Mouse (Mus musculus) stomach, embryonic 15.5 days (tissue): ENCODE results near the gene Cbx4. TPM values are rescaled to one million over a fixed set of nuclear protein-coding genes. Genes with fewer than 3 reads are reported as not detected.

Source experiments
- ATAC-seq: fragments of 200-750 bp; cut with Nextera tagmentation; 2 replicates; pipeline ENCODE4 v1.8.0; 2017; ENCODE audit warnings: low read depth, moderate number of reproducible peaks, moderate TSS enrichment; ENCODE audit not compliant: insufficient read depth, low FRiP score
- H3K27ac ChIP-seq: fragments of 300-500 bp; sonication (generic); 2 replicates; pipeline ENCODE4 v1.5.1; 2015; ENCODE audit warnings: mild to moderate bottlenecking, inconsistent platforms
- H3K27me3 ChIP-seq: fragments of 300-500 bp; sonication (generic); replicated peaks from 2 replicates; pipeline ENCODE4 v1.6.1; 2015; ENCODE audit warnings: inconsistent platforms
- H3K36me3 ChIP-seq: fragments of 300-500 bp; sonication (generic); 2 replicates; pipeline ENCODE4 v1.6.1; 2015; ENCODE audit warnings: inconsistent platforms
- H3K4me1 ChIP-seq: fragments of 300-500 bp; sonication (generic); 2 replicates; pipeline ENCODE4 v1.6.1; 2015; ENCODE audit warnings: inconsistent platforms
- H3K4me2 ChIP-seq: fragments of 300-500 bp; sonication (generic); 2 replicates; pipeline ENCODE4 v1.6.1; 2015; ENCODE audit warnings: mild to moderate bottlenecking, inconsistent platforms
- H3K4me3 ChIP-seq: fragments of 300-500 bp; sonication (generic); replicated peaks from 2 replicates; pipeline ENCODE4 v1.5.1; 2015; ENCODE audit warnings: inconsistent platforms
- H3K9ac ChIP-seq: fragments of 300-500 bp; sonication (generic); 2 replicates; pipeline ENCODE4 v1.6.1; 2015; ENCODE audit warnings: inconsistent platforms
- H3K9me3 ChIP-seq: fragments of 300-500 bp; sonication (generic); 2 replicates; pipeline ENCODE4 v1.6.1; 2016; ENCODE audit warnings: inconsistent platforms
- WGBS: fragments of 180-500 bp; shearing (Covaris S2); methylation state at CpG from one replicate; pipeline ENCODE4 v1.1.7; 2015; 5-methylcytosine and 5-hydroxymethylcytosine counted together
- polyA plus RNA-seq: library from polyadenylated mRNA; unstranded; fragments of >200 nt; fragmentation: Nextera tagmentation; extraction: Ambion mirVana; gene quantifications from 2 replicates; pipeline ENCODE4 v1.2.1, GENCODE M21; 2015

Cbx4 gene
- polyA plus RNA-seq, 1 experiment from 2014 or later = 10.2 TPM

- Histone ChIP-seq H3K27me3 (0 out of 2 replicates have a peak, but pooled peaks cover 7% of the 10 kb centered on the region), H3K9ac (no peak overlapping the region), H3K9me3 (no peaks in the 10 kb centered on the region), H3K4me2 (peak overlapping the region; percentile 21; the same call in 1 of the 2 replicates), H3K4me1 (peaks cover 64% of the 10 kb centered on the region), H3K27ac (no peak overlapping the region), H3K36me3 (peaks cover 24% of the 10 kb centered on the region), H3K4me3 (no peak overlapping the region)
- 73% methylated on average over 47 of the region's 47 CpGs for WGBS
- no peak for ATAC-seq
Measured at GRCm38 (mm10) chr11:119081148-119081838, 4.7 kb downstream of the Cbx4 start.

GRCm38 (mm10) chr11:119080461-119081147 lies 5.4 kb downstream of the Cbx4 start:
- Histone ChIP-seq H3K27me3 (0 out of 2 replicates have a peak, but pooled peaks cover 7% of the 10 kb centered on the region), H3K4me1 (peaks cover 67% of the 10 kb centered on the region), H3K9ac (no peak overlapping the region), H3K9me3 (no peaks in the 10 kb centered on the region), H3K27ac (no peak overlapping the region), H3K36me3 (peaks cover 24% of the 10 kb centered on the region), H3K4me2 (peak overlapping the region; percentile 21; the same call in 1 of the 2 replicates), H3K4me3 (no peak overlapping the region)
- WGBS = 65% methylated on average over 33 of the region's 33 CpGs
- ATAC-seq = no peak

- Histone ChIP-seq H3K27ac (peak overlapping the region; percentile 74), H3K9me3 (no peaks in the 10 kb centered on the region), H3K9ac (no peak overlapping the region), H3K4me2 (peak overlapping the region; percentile 39), H3K4me3 (peak overlapping the region; percentile 8; the same call in 1 of the 2 replicates), H3K36me3 (peaks cover 24% of the 10 kb centered on the region), H3K27me3 (0 out of 2 replicates have a peak, but pooled peaks cover 7% of the 10 kb centered on the region), H3K4me1 (peaks cover 62% of the 10 kb centered on the region)
- 63% methylated on average over 7 of the region's 7 CpGs for WGBS
- no peak for ATAC-seq
Measured at GRCm38 (mm10) chr11:119079445-119079837, 6.6 kb downstream of the Cbx4 start.

- Histone ChIP-seq H3K4me3 (peak overlapping the region; percentile 8; the same call in 1 of the 2 replicates), H3K27ac (peak overlapping the region; percentile 74), H3K27me3 (0 out of 2 replicates have a peak, but pooled peaks cover 7% of the 10 kb centered on the region), H3K4me2 (peak overlapping the region; percentile 39), H3K9ac (no peak overlapping the region), H3K36me3 (peaks cover 24% of the 10 kb centered on the region), H3K9me3 (no peaks in the 10 kb centered on the region), H3K4me1 (peaks cover 56% of the 10 kb centered on the region)
- 11% methylated on average over 25 of the region's 27 CpGs for WGBS
- ATAC-seq = peak; percentile 37
Measured at GRCm38 (mm10) chr11:119078691-119079444, 7.2 kb downstream of the Cbx4 start.

- no peak for ATAC-seq
Measured at GRCm38 (mm10) chr11:119077755-119078154, 8.3 kb downstream of the Cbx4 start.

GRCm38 (mm10) chr11:119075805-119076204 lies 10.2 kb downstream of the Cbx4 start:
- Histone ChIP-seq H3K9me3 (no peaks in the 10 kb centered on the region), H3K27me3 (no peaks in the 10 kb centered on the region), H3K4me2 (no peak overlapping the region), H3K36me3 (peaks cover 10% of the 10 kb centered on the region), H3K27ac (no peak overlapping the region), H3K4me3 (no peak overlapping the region), H3K4me1 (peaks cover 36% of the 10 kb centered on the region), H3K9ac (no peak overlapping the region)
- 86% methylated on average over 5 of the region's 5 CpGs for WGBS
- no peak for ATAC-seq

More at GRCm38 (mm10) chr11:119077755-119078154, 8.3 kb downstream of the Cbx4 start:
- WGBS = 79% methylated on average over 4 of the region's 4 CpGs
- no peak overlapping the region for H3K4me3 ChIP-seq
- H3K27ac ChIP-seq = no peak overlapping the region
- no peak overlapping the region for H3K9ac ChIP-seq
- H3K4me2 ChIP-seq = no peak overlapping the region
- H3K4me1 ChIP-seq = peaks cover 45% of the 10 kb centered on the region
- H3K27me3 ChIP-seq = 0 out of 2 replicates have a peak, but pooled peaks cover 7% of the 10 kb centered on the region
- no peaks in the 10 kb centered on the region for H3K9me3 ChIP-seq
- peaks cover 24% of the 10 kb centered on the region for H3K36me3 ChIP-seq

GRCm38 (mm10) chr11:119073876-119074433 lies 12.1 kb downstream of the Cbx4 start:
- 67% methylated on average over 6 of the region's 6 CpGs for WGBS
- no peaks in the 10 kb centered on the region for H3K36me3 ChIP-seq
- H3K4me2 ChIP-seq = no peak overlapping the region
- no peaks in the 10 kb centered on the region for H3K9me3 ChIP-seq
- H3K9ac ChIP-seq = no peak overlapping the region
- no peaks in the 10 kb centered on the region for H3K27me3 ChIP-seq
- no peak overlapping the region for H3K27ac ChIP-seq
- H3K4me3 ChIP-seq = no peak overlapping the region
- no peak for ATAC-seq
- H3K4me1 ChIP-seq = peaks cover 24% of the 10 kb centered on the region

GRCm38 (mm10) chr11:119072986-119073385 lies 13.0 kb downstream of the Cbx4 start:
- no peak for ATAC-seq
- Histone ChIP-seq H3K4me1 (peaks cover 14% of the 10 kb centered on the region), H3K27ac (no peak overlapping the region), H3K9me3 (no peaks in the 10 kb centered on the region), H3K27me3 (no peaks in the 10 kb centered on the region), H3K4me2 (no peak overlapping the region), H3K9ac (no peak overlapping the region), H3K36me3 (no peaks in the 10 kb centered on the region), H3K4me3 (no peak overlapping the region)
- WGBS = 51% methylated on average over 6 of the region's 6 CpGs

GRCm38 (mm10) chr11:119072239-119072638 lies 13.8 kb downstream of the Cbx4 start:
- no peak for ATAC-seq
- no peaks in the 10 kb centered on the region for H3K9me3 ChIP-seq

GRCm38 (mm10) chr11:119066841-119067240 lies 19.2 kb downstream of the Cbx4 start:
- no peak overlapping the region for H3K27ac ChIP-seq

More at GRCm38 (mm10) chr11:119072239-119072638, 13.8 kb downstream of the Cbx4 start:
- no peak overlapping the region for H3K9ac ChIP-seq
- no peak overlapping the region for H3K27ac ChIP-seq
- no peak overlapping the region for H3K4me2 ChIP-seq
- WGBS = 72% methylated on average over 7 of the region's 7 CpGs
- peaks cover 13% of the 10 kb centered on the region for H3K4me1 ChIP-seq
- H3K27me3 ChIP-seq = no peaks in the 10 kb centered on the region
- no peak overlapping the region for H3K4me3 ChIP-seq
- H3K36me3 ChIP-seq = no peaks in the 10 kb centered on the region

GRCm38 (mm10) chr11:119059256-119059655 lies 26.8 kb downstream of the Cbx4 start:
- H3K9ac ChIP-seq = no peak overlapping the region
- no peak overlapping the region for H3K27ac ChIP-seq

More at GRCm38 (mm10) chr11:119066841-119067240, 19.2 kb downstream of the Cbx4 start:
- peaks cover 3% of the 10 kb centered on the region; the same call in 1 of the 2 replicates for H3K4me1 ChIP-seq
- H3K4me2 ChIP-seq = no peak overlapping the region
- H3K36me3 ChIP-seq = no peaks in the 10 kb centered on the region
- H3K4me3 ChIP-seq = no peak overlapping the region
- 84% methylated on average over 8 of the region's 8 CpGs for WGBS
- ATAC-seq = no peak
- H3K27me3 ChIP-seq = 0 out of 2 replicates have a peak, but pooled peaks cover 6% of the 10 kb centered on the region
- H3K9ac ChIP-seq = no peak overlapping the region
- no peaks in the 10 kb centered on the region for H3K9me3 ChIP-seq

More at GRCm38 (mm10) chr11:119059256-119059655, 26.8 kb downstream of the Cbx4 start:
- Histone ChIP-seq H3K4me2 (peak overlapping the region; percentile 97), H3K4me3 (no peak overlapping the region), H3K27me3 (peaks cover 64% of the 10 kb centered on the region), H3K4me1 (peaks cover 36% of the 10 kb centered on the region), H3K9me3 (no peaks in the 10 kb centered on the region), H3K36me3 (no peaks in the 10 kb centered on the region)
- ATAC-seq = no peak
- 13% methylated on average over 3 of the region's 3 CpGs for WGBS
